Mouse (Mus musculus) kidney, adult 11 months (tissue): ENCODE results near the gene Miga1.

Experiments used
- DNase-seq: peaks from one replicate; pipeline ENCODE4 v3.0.0; 2022

The Miga1 gene

GRCm38 (mm10) chr3:152339862-152340557 lies at the start of gene Miga1:
TSS of gene Miga1 (minus strand) at chr3:152340407.
- peak; percentile 67 for DNase-seq

GRCm38 (mm10) chr3:152384106-152384505 lies 43.9 kb upstream of the Miga1 start:
- DNase-seq: no peak

DNA sequence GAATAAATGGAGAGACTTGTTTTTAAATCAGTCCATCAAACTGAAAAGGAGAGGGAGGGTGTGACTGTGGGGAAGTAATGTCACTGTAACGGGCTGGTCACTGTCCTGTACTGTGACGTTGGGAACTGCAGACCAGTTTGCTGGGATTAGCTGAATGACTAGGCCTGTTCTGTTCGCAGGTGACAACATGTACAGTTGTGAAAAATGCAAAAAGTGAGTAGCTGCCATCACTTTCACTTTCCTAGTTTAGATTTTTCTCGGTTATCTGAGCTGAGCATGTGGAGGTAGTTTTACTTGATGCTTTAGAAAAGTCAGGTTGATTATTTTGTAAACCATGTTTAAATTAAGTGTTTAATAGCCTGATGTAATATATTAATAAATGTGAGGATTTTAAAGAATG lies 35.9 kb upstream of the Miga1 start:
- no peak for DNase-seq

DNA sequence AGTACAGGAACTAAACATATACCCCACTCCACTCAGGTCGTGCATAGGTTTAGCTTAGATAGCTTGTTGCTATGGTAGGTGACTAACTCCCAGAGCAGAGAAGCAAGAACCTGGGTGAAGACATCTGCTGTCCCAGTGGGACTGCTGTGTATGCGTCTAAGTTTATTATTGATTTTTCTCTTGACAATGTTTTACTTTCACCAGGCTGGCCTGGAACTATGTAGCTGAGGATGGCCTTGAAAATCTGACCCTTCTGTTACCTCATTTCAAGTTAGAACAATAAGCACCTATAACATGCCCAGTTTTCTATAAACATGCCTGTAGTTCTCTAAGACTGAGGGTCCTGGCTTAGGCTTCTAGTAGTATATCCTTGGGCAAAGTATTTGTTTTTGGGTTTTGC lies 24.0 kb upstream of the Miga1 start:
- no peak for DNase-seq

- no peak for DNase-seq
These were observed 18.9 kb upstream of the Miga1 start for GRCm38 (mm10) chr3:152359151-152359550.

DNA sequence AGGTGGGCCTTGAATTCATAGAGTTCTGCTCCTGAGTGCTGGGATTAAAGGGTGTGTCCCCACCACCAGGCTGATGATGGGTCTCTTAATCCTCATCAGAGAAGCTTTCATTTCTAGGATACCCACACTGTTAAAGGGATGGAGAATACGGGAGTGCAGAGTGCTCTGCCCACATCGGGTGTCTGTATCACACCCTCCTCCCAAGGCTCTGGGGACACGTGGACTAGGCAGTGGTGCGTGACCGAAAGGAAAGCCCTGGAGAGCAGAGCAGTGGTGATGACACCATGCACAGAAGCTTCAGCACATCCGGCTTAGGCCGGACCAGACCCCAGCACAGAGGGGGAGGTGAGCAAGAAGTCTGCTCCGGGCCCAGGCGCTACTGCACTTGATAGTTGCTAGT lies 16.5 kb upstream of the Miga1 start:
- DNase-seq: peak; percentile 17

DNA sequence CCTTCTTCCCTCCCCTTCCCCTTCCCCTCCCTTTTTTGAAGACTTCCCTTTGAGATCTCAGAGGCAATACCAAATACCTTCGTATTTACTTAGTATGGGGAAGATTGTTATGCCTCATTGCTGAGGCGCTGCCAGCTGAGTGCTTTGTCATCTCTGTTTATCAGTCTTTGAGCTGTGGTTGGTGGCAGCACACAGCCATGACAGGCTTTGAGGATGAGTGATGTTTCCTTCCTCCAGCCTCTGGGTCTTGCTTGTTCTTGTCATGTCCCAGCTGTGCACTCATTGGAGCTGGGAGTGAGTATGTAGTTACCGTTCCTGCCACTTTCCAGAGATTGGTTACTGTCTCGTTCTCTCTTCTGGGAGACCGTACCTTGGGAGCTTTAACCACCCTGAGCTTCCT lies 15.2 kb upstream of the Miga1 start:
- DNase-seq: no peak

DNA sequence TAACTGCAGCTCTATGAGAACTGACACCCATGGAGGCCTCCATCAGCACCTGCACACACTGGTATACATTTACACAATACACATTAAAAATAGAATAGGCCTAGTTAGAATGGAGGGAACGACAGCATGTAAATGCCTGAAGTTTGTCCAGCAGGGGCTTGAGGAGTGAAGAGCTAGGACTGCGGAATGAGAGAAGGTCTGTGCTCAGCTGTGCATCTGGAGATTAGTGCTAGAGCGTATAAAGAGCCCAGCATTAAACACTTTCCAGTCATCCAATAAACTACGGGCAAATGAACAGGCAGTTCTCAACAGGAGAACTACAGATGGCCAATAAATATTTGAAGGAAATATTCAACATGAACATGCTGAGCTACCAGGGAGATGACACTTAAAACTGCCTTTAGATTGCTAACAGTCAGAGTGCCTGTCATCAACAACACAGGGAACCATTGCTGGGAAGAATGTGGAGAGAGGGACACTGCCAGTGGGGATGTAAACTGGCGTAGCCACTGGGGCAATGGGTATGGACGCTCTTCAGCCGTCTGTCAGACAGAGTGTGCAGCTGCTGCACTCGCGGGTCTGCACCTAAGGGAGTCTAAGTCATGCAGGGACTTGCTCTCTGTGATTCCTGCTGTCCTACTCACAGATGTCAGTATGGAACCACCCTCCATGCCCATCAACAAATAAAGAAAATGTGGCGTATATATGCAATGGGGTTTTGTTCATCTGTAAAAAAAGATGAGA lies 13.4 kb upstream of the Miga1 start:
- no peak for DNase-seq

- peak; percentile 21 for DNase-seq
These were observed 12.1 kb upstream of the Miga1 start for GRCm38 (mm10) chr3:152352289-152352688.

DNA sequence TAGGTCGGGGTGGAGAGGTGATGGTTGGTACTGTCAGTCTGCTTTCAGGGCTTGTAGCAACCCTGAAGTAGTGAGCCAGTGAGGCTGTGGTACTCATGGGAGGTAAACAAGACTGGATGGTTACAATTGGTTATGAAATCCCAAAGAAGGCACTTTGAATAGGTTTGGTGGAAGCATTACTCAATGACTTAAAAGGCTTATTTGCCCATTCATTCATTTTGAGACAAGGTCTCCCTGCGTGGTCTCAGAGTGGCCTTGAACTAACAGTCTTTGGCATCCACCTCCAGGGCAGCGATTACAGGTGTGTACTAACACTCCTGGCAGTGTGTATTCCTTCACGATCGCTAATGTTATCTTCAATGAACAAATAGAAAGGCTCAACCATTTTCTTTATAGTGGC lies 10.8 kb upstream of the Miga1 start:
- no peak for DNase-seq

GRCm38 (mm10) chr3:152350431-152350830 lies 10.2 kb upstream of the Miga1 start:
- DNase-seq: no peak

DNA sequence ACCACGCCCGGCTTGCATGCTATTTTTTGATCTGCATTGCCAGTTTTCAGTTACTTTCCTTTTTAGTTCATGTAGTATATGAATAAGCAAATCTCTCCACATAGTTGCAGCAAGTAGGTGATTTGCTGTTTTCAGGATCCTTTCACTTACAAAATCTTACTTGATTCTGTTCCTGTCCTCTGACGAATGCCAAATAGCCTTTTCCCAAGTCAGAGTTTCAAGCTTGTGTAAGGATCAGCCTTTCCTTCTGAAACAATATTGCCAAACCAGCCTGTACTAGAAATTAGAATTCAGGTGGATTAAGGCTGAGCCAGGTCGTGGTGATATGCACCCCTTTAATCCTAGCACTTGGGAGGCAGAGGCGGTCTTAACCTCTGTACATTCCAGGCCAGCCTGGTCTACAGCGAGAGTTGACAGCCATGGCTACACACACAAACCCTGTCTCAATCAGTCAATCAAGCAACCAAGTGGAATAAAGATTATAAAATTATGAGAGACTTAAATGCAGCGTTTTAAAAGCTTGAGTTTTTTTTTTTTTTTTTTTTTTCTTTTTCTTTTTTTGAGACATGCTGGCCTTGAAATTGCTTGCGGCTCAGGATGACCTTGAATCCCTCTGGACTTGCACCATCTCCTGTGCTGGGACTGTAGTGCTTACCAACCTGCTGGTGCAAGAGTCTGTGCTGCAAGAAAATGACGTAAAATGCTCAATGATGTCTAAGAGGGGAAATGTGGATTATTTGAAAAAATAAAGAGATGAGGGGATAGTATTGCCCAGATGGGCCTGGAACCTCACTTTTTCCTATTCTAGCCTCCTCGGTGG lies 8.0 kb upstream of the Miga1 start:
- DNase-seq: no peak

DNA sequence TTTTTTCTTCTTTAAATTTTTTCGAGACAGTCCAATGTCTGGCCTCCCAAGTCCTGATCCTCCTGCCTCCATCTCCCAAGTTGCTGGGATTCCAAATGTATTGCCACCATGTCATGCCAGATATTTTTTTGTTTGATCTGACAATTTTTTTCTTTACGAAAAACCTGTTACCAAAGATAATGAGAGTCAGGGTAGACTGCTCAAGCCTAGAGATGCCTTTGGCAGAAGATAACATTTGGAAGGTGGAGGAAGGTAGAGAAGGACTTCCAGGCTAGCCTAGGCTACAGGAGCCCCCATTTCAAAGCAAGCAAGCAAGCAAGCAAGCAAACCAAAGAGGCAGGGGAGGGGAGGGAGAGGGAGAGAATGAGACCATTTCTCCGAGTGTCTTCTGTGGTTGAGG lies 7.0 kb upstream of the Miga1 start:
- no peak for DNase-seq

DNA sequence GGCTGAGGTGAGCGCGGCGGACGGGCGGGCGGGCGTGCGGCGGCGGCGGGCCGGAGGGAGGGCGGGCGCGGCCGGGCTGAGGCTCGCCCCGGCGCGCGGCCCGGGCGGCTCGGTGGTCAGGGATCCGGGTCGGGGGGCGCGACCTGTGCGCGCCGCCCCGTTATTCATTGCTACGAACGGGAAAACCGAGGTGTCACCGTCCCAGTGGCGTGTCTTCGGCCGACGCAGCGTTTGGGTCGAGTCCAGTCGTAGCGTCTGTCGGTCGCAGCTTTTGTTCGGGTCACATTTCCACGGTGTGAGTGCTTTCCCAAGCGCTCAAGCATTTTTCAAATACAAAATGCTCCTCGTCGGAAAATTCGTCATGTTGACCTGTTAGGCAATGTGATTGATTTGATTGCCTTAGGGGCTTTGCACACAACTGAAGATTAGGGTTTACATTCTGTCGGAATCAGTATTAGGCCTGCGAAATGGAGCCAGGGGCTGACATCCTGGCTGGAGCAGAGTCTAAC lies 6.5 kb upstream of the Miga1 start:
- peak; percentile 31 for DNase-seq

- peak; percentile 90 for DNase-seq
These were observed 5.8 kb upstream of the Miga1 start, which contains the start of gene Usp33 for GRCm38 (mm10) chr3:152345732-152346632. TSS of gene Usp33 (plus strand) at chr3:152346478.

- no peak for DNase-seq
These were observed 2.8 kb upstream of the Miga1 start for GRCm38 (mm10) chr3:152342961-152343517.

DNA sequence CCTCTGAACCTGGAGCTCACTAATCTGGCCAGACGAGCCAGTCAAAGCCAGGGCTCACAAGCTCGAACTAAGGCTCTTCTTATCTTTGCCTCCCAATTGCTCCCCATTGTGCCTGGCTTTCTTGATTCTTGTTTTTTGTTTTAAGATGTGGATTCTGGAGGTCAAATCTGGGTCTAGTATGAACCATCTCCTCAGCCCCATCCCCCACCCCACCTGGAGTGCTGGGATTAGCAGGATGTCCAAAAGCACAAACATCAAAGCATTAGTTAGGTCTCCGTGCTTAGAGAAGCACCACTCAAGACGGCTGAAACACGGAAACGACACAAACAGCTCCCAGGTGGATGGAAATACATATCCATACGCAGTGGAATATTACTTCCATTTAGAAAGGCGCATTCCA lies 4.1 kb downstream of the Miga1 start:
- DNase-seq: no peak

DNA sequence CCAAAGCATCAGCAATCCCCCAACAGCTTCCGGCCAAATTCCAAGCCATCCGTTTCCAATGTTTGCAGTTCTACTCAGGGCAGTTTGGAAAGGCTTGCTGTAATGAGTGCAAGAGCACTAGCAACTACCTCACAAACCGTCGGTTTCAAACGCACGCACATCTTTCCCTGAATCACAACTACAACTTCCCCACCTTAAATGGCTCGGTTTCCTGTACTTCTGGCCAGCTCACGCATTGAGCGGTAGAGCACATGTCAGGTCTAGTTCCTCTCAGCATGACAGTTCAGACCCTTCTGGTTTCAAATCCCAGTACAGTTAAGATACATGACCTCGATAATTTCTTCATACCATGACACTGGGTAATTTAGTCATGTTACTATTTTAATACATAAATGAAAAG lies 6.6 kb downstream of the Miga1 start:
- DNase-seq: no peak

- DNase-seq: no peak
These were observed 7.5 kb downstream of the Miga1 start for GRCm38 (mm10) chr3:152332545-152333300.

GRCm38 (mm10) chr3:152332104-152332503 lies 8.1 kb downstream of the Miga1 start:
- DNase-seq: no peak
